Mouse (Mus musculus) embryo, embryonic 10 days (tissue): ENCODE data around the gene Slc1a3.
"Not testable (repeated sequence)": the region's sequence is repeated elsewhere in the genome, so short reads cannot be mapped to it uniquely, and the experiment has no call there.

ENCODE experiments used
- DNase-seq: peaks from one replicate; pipeline ENCODE4 v3.0.0-alpha.2; 2015; ENCODE audit warnings: low spot score

The Slc1a3 gene

DNA sequence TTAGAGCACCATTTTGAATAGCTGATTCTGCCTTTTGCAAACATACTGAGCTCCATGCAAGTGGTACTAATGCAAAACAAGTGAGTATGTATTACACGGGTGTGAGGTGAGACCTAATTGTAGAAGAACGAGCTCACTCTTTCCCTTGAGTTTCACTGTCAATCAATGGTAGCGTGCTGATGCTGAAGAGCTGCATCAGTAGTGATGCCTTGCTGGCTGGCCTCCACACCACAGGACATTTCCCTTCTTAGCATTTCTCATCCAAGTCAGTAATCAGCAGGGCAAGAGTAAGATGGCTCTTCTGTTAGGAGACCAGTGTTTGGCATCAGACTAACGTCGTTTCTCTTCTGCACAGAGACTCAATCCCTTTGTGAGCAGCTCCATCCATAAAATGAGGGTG, 4.0 kb downstream of the Slc1a3 start:
- DNase-seq: no peak

DNA sequence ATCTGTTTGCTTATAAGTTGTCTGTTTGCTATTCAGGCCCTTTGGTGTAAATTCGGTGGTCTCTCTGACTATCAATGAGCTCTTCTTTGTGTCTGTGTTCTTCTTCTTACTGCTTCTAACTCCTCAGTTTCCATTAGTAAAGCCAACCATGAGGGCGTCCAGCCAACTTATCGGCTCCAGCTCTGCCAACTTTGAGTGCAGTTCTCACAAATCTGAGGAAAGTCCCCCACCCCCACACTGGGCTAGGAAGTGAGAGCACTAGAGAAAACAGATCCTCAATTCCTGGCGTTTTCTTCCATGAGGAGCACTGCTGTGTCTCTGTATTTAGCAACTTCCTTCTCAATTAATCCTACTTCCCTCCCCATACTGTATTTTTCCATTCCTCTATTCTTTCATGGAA, 4.4 kb downstream of the Slc1a3 start:
- no peak for DNase-seq

DNA sequence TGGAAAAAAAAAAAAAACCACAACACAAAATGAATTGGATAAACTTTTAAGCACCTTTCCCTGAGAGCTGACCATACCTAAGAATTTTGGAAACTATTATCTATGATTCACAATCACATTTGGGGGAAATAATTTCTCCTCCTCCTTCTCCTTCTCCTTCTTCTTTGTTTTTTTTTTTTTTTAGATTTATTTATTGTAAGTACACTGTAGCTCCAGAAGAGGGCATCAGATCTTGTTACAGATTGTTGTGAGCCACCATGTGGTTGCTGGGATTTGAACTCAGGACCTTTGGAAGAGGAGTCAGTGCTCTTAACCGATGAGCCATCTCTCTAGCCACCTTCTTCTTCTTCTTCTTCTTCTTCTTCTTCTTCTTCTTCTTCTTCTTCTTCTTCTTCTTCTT, 5.0 kb downstream of the Slc1a3 start:
- not testable (repeated sequence) for DNase-seq

DNA sequence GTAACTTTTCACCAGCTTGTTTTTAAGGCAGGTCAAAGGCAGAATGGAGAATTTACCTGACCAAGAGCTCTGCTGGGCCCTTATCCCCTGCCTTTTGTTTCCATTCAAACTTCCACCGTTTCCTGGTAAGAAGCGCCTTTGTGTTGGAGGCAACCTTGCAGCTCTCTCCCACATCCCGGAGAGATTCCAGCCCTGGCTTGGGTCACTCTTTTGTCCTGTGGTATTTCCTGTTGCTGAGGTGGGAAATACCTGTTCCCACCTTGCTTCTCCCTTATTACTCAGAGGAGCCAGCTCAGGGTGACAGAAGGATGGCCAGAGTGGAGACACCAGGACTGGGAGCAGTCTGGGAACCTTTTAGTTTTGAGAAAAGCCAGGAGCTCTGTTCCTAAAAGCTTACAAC, 12.6 kb downstream of the Slc1a3 start:
- DNase-seq: no peak

GRCm38 (mm10) chr15:8697500-8697899, 13.1 kb downstream of the Slc1a3 start:
- DNase-seq: no peak

- DNase-seq: not testable (repeated sequence)
Measured at GRCm38 (mm10) chr15:8690141-8690540, 20.4 kb downstream of the Slc1a3 start.

GRCm38 (mm10) chr15:8686846-8687245, 23.7 kb downstream of the Slc1a3 start:
- peak; percentile 46 for DNase-seq

DNA sequence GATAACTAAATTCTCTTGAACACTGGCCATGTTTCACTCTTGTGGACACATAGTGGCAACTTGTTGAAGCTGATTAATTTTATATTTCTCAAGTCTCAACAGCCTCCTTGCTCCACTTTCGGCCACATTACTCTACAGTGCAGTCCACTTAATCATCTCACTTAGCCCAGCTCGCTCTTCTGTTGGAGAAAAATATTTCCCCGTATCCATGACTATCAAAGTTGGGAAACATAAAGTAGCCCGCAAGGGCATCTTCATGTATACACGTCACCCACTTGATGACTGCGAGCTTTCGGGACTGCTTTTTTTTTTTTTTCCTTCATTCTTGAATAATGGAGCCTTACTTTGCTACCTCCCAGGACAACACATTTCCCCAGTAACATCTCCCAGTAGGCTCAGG, 25.1 kb downstream of the Slc1a3 start:
- no peak for DNase-seq

GRCm38 (mm10) chr15:8684263-8684662, 26.3 kb downstream of the Slc1a3 start:
- DNase-seq: no peak

DNA sequence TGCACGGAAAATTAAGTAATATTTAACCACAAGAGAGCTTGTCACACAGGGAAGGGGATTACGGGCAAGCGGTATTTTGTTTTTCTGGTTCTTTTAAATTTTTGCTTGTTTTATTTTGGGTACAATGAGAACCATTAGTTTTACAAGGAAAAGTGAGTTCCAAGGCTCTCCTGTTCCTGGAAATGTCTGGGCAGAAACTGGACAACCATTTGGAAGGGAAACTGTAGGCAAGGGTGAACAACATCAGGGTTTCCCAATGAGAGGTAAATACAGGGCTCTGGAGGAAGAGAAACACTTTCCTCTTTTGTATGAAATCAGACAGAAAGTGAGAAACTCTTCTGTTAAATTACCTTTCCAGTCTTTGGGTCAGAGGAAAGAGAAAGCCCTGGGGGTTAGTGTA, 27.7 kb downstream of the Slc1a3 start:
- no peak for DNase-seq

DNA sequence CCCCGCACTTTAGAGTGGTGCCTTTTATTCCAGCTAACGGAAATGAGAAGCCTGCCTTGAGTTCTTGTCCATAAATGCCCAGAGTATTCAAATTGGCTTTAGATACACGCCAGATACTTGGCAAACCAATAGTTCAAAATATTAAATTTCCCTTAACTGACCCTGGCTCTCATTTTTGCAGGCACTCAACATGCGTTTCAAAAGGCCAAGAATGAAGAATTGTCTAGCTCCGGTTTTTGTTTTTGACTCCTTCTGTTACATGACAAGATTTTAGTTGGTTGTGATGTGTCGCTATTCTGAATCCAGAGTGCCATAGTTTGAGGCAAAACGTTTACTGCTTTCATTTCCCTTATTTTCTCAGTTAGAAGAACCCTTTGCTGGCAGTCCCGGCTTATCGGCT, 28.1 kb downstream of the Slc1a3 start:
- DNase-seq: no peak

DNA sequence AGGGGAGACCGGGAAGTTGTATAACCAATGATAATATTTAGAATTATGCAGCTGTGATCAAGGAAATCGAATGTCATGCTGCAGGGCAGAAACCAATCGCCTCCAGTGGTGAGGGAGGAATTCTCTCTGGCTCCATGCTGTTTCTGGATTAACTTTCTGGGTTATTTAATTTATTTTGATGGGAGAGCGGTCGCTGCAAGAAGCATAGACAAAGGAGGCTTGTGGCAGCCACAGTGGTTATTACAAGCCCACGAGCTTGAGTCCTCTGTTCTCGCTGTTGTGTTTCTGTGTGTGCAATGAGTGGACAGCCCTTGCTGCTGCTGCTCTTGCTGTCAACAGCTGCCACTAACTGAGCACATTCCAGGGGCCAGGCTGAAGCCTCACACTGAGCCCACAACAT, 28.6 kb downstream of the Slc1a3 start:
- DNase-seq: no peak

- no peak for DNase-seq
Measured at GRCm38 (mm10) chr15:8681009-8681408, 29.6 kb downstream of the Slc1a3 start.

DNA sequence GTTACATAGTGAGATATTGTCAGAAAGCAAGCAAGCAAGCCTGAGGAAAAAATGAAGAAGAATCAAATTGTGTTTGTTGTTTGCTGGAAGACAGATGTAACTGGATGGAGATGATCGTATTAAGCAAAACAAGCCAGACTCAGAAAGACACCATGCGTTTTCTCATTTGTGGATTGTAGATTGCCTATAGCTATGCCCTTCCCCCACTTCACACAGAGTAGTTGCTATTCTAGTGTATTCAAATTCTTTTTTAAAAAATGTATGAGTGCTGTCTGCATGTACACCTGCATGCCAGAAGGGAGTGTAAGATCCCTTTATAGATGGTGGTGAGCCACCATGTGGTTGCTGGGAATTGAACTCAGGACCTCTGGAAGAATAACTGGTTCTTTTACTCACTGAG, 33.6 kb downstream of the Slc1a3 start:
- no peak for DNase-seq

DNA sequence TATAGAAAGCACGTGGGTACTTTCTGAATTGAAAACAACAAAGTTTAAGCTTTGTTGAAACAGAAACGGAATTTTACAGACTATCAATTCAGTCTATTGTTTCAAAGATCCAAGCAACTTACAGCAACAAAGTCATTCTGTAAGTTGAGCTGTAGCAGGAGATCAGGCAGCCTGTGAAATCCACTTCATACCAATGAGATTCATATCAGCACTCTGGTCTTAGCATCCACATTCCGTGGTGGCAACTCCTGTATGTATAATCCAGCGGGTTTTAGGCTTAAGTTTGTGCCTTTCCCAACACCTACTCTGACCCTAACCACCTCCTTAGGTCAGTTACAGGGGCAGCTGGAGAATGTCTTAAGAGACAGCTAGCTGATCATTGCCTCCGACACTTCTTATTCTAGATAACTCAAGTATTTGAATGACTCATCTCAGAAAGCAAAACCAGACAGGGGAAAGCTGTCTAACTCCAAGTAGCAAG, 34.3 kb downstream of the Slc1a3 start:
- peak; percentile 47 for DNase-seq

GRCm38 (mm10) chr15:8675616-8676015, 34.9 kb downstream of the Slc1a3 start:
- no peak for DNase-seq

DNA sequence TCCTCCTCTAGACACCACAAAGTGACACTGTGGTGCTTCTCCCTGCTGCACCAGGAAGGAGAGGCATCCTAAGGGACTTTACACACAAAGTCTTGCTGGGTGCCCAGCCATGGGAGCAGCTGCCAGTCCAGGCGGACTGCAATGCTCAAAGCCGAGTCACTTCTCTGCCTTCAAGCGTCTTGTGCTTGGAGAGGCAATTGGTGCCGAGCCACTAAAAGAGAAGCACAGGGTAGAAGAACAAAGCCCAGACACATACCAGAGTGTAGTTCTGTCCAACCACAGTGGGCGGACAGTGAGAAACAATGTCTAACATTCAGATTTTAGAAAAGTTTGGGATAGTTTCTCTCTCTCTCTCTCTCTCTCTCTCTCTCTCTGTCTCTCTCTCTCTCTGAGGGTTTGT, 38.0 kb downstream of the Slc1a3 start:
- DNase-seq: no peak

GRCm38 (mm10) chr15:8667849-8668522, 42.6 kb downstream of the Slc1a3 start:
- no peak for DNase-seq

DNA sequence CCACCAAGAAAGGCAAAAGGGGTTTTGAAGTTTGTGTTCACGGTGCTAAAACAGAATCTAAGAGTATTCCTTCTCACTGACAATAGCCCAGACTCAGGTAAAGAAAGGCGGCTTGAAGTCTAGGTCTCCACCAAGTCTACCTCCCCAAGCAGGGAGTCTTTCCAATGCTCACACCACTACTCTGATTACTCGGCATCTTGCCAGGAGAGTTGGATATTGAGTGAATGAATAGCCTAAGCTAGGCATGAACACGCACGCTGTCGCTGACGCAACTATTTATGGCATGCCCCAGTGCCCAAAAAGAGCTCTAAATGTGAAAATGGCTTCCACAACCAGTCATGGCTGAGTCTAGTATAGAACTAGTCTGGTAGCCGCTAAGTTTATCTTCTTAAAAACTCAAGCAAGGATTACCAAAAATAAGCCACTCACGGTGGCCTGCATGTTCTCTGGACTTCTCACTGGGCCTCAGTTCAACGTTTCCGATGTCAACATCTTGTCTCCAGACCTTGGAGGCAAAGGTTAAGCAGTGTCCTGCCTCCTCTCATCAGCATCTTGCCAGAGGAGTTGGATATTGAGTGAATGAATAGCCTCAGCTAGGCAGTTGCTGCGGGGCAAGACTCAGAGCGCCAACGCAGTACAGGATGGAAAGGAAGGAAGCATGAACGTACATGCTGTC, 44.8 kb downstream of the Slc1a3 start:
- no peak for DNase-seq

DNA sequence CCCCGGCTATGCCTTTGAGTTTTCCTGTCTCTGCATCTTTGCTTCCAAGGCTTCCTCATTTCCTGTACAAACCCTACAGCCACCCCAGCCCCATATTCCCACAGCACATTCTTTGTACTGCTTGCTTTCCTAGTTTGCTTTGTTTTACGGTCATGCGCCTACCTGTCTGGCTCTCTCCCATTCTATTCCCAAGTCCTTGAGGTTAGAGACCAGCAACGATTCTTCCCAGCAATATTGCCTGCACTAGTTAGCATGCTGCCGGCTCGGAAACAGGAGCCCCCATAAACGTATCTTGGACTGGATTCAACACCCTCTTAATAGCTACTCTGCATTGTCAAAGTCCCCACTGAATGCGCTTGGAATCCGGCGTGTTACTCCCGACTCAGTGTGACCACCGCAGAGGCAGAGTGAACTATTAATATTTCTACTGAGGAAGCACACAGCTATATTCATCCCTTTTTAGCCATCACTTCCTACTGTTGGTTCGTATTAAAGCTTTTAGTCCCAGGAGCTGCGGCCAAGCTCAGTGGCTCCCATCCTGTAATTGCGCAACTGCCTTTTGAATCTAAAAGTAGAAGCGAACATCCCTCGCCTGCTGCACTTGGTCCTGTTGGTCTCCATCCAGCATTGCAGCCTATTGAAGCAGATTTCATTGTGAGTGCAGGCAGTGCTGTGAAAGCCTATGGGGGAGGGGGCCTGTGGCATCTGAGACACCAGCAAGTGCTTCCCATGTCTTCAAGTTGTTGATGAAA, 47.0 kb downstream of the Slc1a3 start:
- no peak for DNase-seq

- no peak for DNase-seq
Measured at GRCm38 (mm10) chr15:8661856-8662255, 48.7 kb downstream of the Slc1a3 start.

DNA sequence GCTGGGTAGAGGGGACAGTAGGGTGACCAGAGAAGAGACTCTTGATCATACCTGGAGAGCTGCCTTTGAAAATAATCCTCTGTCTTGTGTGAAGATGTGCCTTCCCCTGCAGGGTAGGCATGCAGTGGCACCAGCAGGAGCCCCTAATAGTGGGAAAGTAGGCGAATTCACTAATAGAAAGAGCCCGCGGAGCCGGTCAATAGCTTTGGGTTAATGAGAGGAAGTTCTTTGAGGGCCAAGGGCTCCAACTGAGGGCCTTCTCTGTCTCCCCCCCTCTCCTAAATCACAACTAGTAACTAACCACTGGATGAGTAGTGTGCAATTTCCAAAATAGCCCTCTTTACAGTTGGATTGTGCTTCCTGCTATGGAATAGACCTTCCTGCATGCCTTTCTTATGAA, 50.6 kb downstream of the Slc1a3 start:
- DNase-seq: no peak

- peak; percentile 80 for DNase-seq
Measured at GRCm38 (mm10) chr15:8659483-8659971, 51.0 kb downstream of the Slc1a3 start.
